Mouse (Mus musculus): ENCODE results near the gene Fibin. TPM values are rescaled to one million over a fixed set of nuclear protein-coding genes. Genes with fewer than 3 reads are reported as not detected.

Fibin gene
- 10 to 100 TPM; 21.1 to 24.1 TPM for total RNA-seq (2021)
- long read RNA-seq, experiment 1, transcript Fibin-201 (1 exons, 2,267 nt) = major isoform, 32 of 32 reads
- long read RNA-seq, experiment 1, partial matches to known transcripts = 0 of 32 reads
- long read RNA-seq, experiment 1, other reads (novel, unspliced or antisense) = 0 of 32 reads
- long read RNA-seq, experiment 2, transcript Fibin-201 (1 exons, 2,267 nt) = major isoform, 25 of 25 reads
- long read RNA-seq, experiment 2, partial matches to known transcripts = 0 of 25 reads
- long read RNA-seq, experiment 2, other reads (novel, unspliced or antisense) = 0 of 25 reads

GRCm38 (mm10) chr2:110362432-110363283, at the start of gene Fibin:
Fibin (minus strand) TSS chr2:110363183.
- Histone ChIP-seq H3K4me3 (peak within 1 kb of the TSS; percentile 82), H3K27ac (peak within 1 kb of the TSS; percentile 93)
- intact Hi-C loops (cut with DNase I) = loop anchor here (5.0 to 10.0 kb wide), 4 partner anchors 45 to 458 kb away; no protein-coding TSS in a partner anchor
- DNase-seq = peak; percentile 81
- peak; percentile 60 for TF ChIP-seq CTCF (IDR thresholded peaks at IDR 0.05)

GRCm38 (mm10) chr2:110411428-110411827, 48.4 kb upstream of the Fibin start:
- H3K27ac ChIP-seq = peak overlapping the region; percentile 62; the same call in 1 of the 2 replicates
- no peak for TF ChIP-seq CTCF (IDR thresholded peaks at IDR 0.05)
- H3K4me3 ChIP-seq = no peak overlapping the region
- intact Hi-C loops (cut with DNase I) = no loop called here
- peak; percentile 58 for DNase-seq

GRCm38 (mm10) chr2:110408757-110409156, 45.8 kb upstream of the Fibin start:
- no peak for TF ChIP-seq CTCF (IDR thresholded peaks at IDR 0.05)
- DNase-seq = no peak
- intact Hi-C loops (cut with DNase I) = no loop called here
- H3K4me3 ChIP-seq = no peak overlapping the region
- no peak overlapping the region for H3K27ac ChIP-seq

GRCm38 (mm10) chr2:110392714-110393336, 29.8 kb upstream of the Fibin start:
- TF ChIP-seq CTCF (IDR thresholded peaks at IDR 0.05) = no peak
- intact Hi-C loops (cut with DNase I) = no loop called here
- Histone ChIP-seq H3K27ac (peak overlapping the region; percentile 40; the same call in 1 of the 2 replicates), H3K4me3 (no peak overlapping the region)
- DNase-seq = no peak

GRCm38 (mm10) chr2:110390736-110391409, 27.9 kb upstream of the Fibin start:
- intact Hi-C loops (cut with DNase I) = no loop called here
- DNase-seq = no peak
- TF ChIP-seq CTCF (IDR thresholded peaks at IDR 0.05) = no peak
- Histone ChIP-seq H3K27ac (no peak overlapping the region), H3K4me3 (no peak overlapping the region)

GRCm38 (mm10) chr2:110379811-110380210, 16.8 kb upstream of the Fibin start:
- TF ChIP-seq CTCF (IDR thresholded peaks at IDR 0.05) = no peak
- DNase-seq = no peak
- Histone ChIP-seq H3K4me3 (no peak overlapping the region), H3K27ac (no peak overlapping the region)
- intact Hi-C loops (cut with DNase I) = no loop called here

- DNase-seq = no peak
- H3K27ac ChIP-seq = no peak overlapping the region
- no peak for TF ChIP-seq CTCF (IDR thresholded peaks at IDR 0.05)
- intact Hi-C loops (cut with DNase I) = no loop called here
- H3K4me3 ChIP-seq = no peak overlapping the region
Measured at GRCm38 (mm10) chr2:110376660-110377059, 13.7 kb upstream of the Fibin start.

GRCm38 (mm10) chr2:110375475-110375874, 12.5 kb upstream of the Fibin start:
- no peak overlapping the region for H3K4me3 ChIP-seq
- intact Hi-C loops (cut with DNase I) = no loop called here
- no peak for DNase-seq
- no peak for TF ChIP-seq CTCF (IDR thresholded peaks at IDR 0.05)
- H3K27ac ChIP-seq = no peak overlapping the region

- intact Hi-C loops (cut with DNase I) = no loop called here
Measured at GRCm38 (mm10) chr2:110373186-110373585, 10.2 kb upstream of the Fibin start.

GRCm38 (mm10) chr2:110367382-110367887, 4.5 kb upstream of the Fibin start:
- Histone ChIP-seq H3K4me3 (no peak overlapping the region), H3K27ac (no peak overlapping the region)
- DNase-seq = no peak
- no peak for TF ChIP-seq CTCF (IDR thresholded peaks at IDR 0.05)
- intact Hi-C loops (cut with DNase I) = loop anchor here (10.0 kb wide), 2 partner anchors 197 to 463 kb away; no protein-coding TSS in a partner anchor

More at GRCm38 (mm10) chr2:110373186-110373585, 10.2 kb upstream of the Fibin start:
- TF ChIP-seq CTCF (IDR thresholded peaks at IDR 0.05) = no peak
- Histone ChIP-seq H3K27ac (peak overlapping the region; percentile 20; the same call in 1 of the 2 replicates), H3K4me3 (no peak overlapping the region)
- no peak for DNase-seq

- Histone ChIP-seq H3K4me3 (no peak overlapping the region), H3K27ac (no peak overlapping the region)
- intact Hi-C loops (cut with DNase I) = loop anchor here (10.0 kb wide), 2 partner anchors 199 to 461 kb away; no protein-coding TSS in a partner anchor
- no peak for TF ChIP-seq CTCF (IDR thresholded peaks at IDR 0.05)
- DNase-seq = no peak
Measured at GRCm38 (mm10) chr2:110365401-110365800, 2.4 kb upstream of the Fibin start.

- H3K4me3 ChIP-seq = no peak overlapping the region; the same call in 1 of the 2 replicates
- TF ChIP-seq CTCF (IDR thresholded peaks at IDR 0.05) = no peak
- H3K27ac ChIP-seq = peak overlapping the region; percentile 93
- intact Hi-C loops (cut with DNase I) = loop anchor here (5.0 to 10.0 kb wide), 4 partner anchors 47 to 459 kb away; no protein-coding TSS in a partner anchor
- no peak for DNase-seq
Measured at GRCm38 (mm10) chr2:110363855-110364254, 872 bp upstream of the Fibin start.

Data from gastrocnemius, adult 2 months (tissue).